Comparison of ENCODE assay signal across 13 mouse cellular contexts in genomic region chr17:84876037-84876436, GRCm38 (mm10).
"Had no signal": no experiment of that assay in that cellular context is flagged by ENCODE, and none has a peak within 500 bp of the region (broad histone marks: within the 10 kb centered on the region; RNA-seq: fewer than 3 reads in every experiment).

No protein-coding gene starts in this region.

- H3K36me3 ChIP-seq: limb, embryonic 10.5 days; liver, embryonic 13.5 days; lung, embryonic 15.5 days; midbrain, embryonic 12.5 days; stomach, embryonic 15.5 days had no signal

- DNase-seq: kidney, postnatal 10 days; kidney, postnatal 4 days; liver, embryonic 13.5 days; liver, postnatal 0 days; lung, postnatal 14 days; right cerebral cortex, postnatal 14 days; thymus, adult 2 months; thymus, postnatal 25 days had no signal

- H3K27me3 ChIP-seq: liver, embryonic 13.5 days; lung, embryonic 15.5 days; midbrain, embryonic 12.5 days; stomach, embryonic 15.5 days had no signal

- H3K4me3 ChIP-seq: layer of hippocampus, adult 2 months; limb, embryonic 10.5 days; liver, embryonic 13.5 days; lung, embryonic 15.5 days; midbrain, embryonic 12.5 days; stomach, embryonic 15.5 days had no signal

- H3K9ac ChIP-seq: liver, embryonic 13.5 days; liver, postnatal 0 days; lung, embryonic 15.5 days; midbrain, embryonic 12.5 days; stomach, embryonic 15.5 days had no signal

- H3K27ac ChIP-seq: limb, embryonic 10.5 days; liver, embryonic 13.5 days; lung, embryonic 15.5 days; midbrain, embryonic 12.5 days; stomach, embryonic 15.5 days had no signal

- H3K4me1 ChIP-seq: limb, embryonic 10.5 days; midbrain, embryonic 12.5 days; stomach, embryonic 15.5 days had no signal
